Mouse (Mus musculus): Measurements from ENCODE around the gene Cotl1. TPM values are rescaled to one million over a fixed set of nuclear protein-coding genes. Genes with fewer than 3 reads are reported as not detected.
"Not testable (repeated sequence)": the region's sequence is repeated elsewhere in the genome, so short reads cannot be mapped to it uniquely, and the experiment has no call there.

Cotl1 gene
- polyA plus RNA-seq, 1 experiment, result 18.2 TPM

GRCm38 (mm10) chr8:119847232-119847922, 7.0 kb upstream of the Cotl1 start:
- Histone ChIP-seq H3K27ac (replicated peaks; ENCODE audit: low read depth, low read length) (no peak overlapping the region), H3K4me1 (ENCODE audit: control insufficient read depth, insufficient read depth, insufficient read length, low read length) (no peaks in the 10 kb centered on the region), H3K4me3 (ENCODE audit: insufficient read depth, low read depth, low read length) (no peak overlapping the region)

- H3K4me3 ChIP-seq (ENCODE audit: insufficient read depth, low read depth, low read length); H3K4me1 ChIP-seq (ENCODE audit: control insufficient read depth, insufficient read depth, insufficient read length, low read length); H3K27ac ChIP-seq (replicated peaks; ENCODE audit: low read depth, low read length): not testable (repeated sequence)
These were observed 5.4 kb upstream of the Cotl1 start for GRCm38 (mm10) chr8:119845741-119846140.

GRCm38 (mm10) chr8:119844577-119844976, 4.2 kb upstream of the Cotl1 start:
- no peaks in the 10 kb centered on the region for H3K4me1 ChIP-seq (ENCODE audit: control insufficient read depth, insufficient read depth, insufficient read length, low read length)
- H3K4me3 ChIP-seq (ENCODE audit: insufficient read depth, low read depth, low read length), result no peak overlapping the region
- H3K27ac ChIP-seq (replicated peaks; ENCODE audit: low read depth, low read length), result no peak overlapping the region

GRCm38 (mm10) chr8:119843444-119843843, 3.1 kb upstream of the Cotl1 start:
- no peak overlapping the region for H3K27ac ChIP-seq (replicated peaks; ENCODE audit: low read depth, low read length)
- H3K4me1 ChIP-seq (ENCODE audit: control insufficient read depth, insufficient read depth, insufficient read length, low read length), result no peaks in the 10 kb centered on the region
- H3K4me3 ChIP-seq (ENCODE audit: insufficient read depth, low read depth, low read length), result no peak overlapping the region

DNA sequence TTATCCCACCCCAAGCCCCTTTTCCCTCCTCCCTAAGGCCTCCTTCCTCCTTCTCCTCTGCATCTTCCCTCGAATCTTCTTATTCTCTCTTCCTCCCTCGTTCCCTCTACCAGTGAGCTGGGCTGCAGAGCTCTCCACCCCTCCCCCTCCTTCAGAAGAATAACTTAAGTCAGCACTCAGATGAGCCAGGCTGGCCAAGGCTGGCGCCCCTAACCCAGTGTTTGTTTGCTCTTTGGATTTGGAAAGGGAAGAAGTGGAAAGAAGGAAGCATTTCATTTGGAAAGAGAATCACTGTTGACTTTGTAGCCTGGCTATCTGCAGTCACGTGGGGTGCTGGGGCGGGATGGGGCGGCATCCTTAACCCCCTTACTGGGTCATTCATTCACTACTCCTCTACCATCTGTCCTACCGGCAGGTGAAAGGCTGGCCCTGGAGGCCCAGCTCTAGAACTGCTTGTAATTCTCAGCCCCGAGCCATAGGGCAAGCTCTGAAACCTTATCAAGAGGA, 614 bp upstream of the Cotl1 start:
- no peaks in the 10 kb centered on the region; the same call in 1 of the 2 replicates for H3K4me1 ChIP-seq (ENCODE audit: control insufficient read depth, insufficient read depth, insufficient read length, low read length)
- H3K27ac ChIP-seq (replicated peaks; ENCODE audit: low read depth, low read length), result peak overlapping the region; percentile 33; the same call in 1 of the 2 replicates

DNA sequence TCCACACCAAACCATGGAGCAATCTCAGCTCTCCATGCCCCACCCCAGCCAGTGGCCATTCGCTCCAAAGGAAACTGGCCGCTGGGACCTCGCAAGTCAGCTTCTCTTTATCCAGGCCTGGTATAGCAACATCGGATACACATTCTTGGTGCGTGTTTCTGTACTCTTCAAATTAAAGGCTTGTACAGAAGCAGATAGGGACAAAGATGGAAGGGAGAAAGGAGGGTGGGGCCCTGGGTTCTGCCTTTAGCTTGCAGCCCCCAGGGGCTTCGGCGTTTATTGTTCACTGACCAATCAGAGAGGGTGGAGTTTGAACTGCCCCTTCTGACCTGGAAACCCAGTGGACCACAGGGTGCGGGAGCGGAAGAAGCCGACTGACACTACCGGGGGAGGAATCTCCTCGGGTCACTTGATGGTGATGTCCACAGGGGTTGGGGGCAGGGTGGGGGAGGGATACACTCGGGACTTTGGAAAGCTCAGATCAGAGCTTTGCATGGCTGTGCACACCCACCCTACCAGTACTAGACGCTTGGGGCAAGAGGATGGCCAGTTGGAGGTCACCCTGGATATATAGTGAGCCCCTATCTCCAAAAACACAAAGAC, 824 bp downstream of the Cotl1 start:
- Histone ChIP-seq H3K4me1 (ENCODE audit: control insufficient read depth, insufficient read depth, insufficient read length, low read length) (no peaks in the 10 kb centered on the region; the same call in 1 of the 2 replicates), H3K27ac (replicated peaks; ENCODE audit: low read depth, low read length) (peak overlapping the region; percentile 23; the same call in 1 of the 2 replicates), H3K4me3 (ENCODE audit: insufficient read depth, low read depth, low read length) (peak overlapping the region; percentile 92)

More for the DNA sequence above, 614 bp upstream of the Cotl1 start:
- H3K4me3 ChIP-seq (ENCODE audit: insufficient read depth, low read depth, low read length), result peak overlapping the region; percentile 69

DNA sequence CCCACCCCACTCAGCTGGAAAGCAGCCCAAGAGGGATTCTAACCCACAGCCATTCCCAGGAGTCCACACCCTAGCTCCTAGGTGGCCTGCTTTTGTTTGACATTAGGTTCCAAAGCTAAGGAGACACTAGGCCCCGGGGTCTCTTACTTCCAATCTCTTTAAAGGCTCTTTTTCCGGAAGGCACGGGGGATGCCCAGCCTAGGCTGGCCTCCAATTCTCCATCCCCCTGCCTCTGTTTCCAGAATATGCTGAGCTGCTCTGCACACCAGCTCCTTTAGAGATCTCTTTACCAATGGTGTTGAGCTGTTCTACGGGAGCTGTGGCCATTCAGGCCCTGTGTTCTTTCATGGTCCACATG, 1.4 kb downstream of the Cotl1 start:
- Histone ChIP-seq H3K4me3 (ENCODE audit: insufficient read depth, low read depth, low read length) (peak overlapping the region; percentile 92), H3K27ac (replicated peaks; ENCODE audit: low read depth, low read length) (0 out of 2 replicates have a peak overlapping the region, but pooled peaks have one; percentile 5), H3K4me1 (ENCODE audit: control insufficient read depth, insufficient read depth, insufficient read length, low read length) (no peaks in the 10 kb centered on the region; the same call in 1 of the 2 replicates)

GRCm38 (mm10) chr8:119838100-119838982, 2.0 kb downstream of the Cotl1 start:
- Histone ChIP-seq H3K4me3 (ENCODE audit: insufficient read depth, low read depth, low read length) (peak overlapping the region; percentile 29), H3K27ac (replicated peaks; ENCODE audit: low read depth, low read length) (0 out of 2 replicates have a peak overlapping the region, but pooled peaks have one; percentile 9), H3K4me1 (ENCODE audit: control insufficient read depth, insufficient read depth, insufficient read length, low read length) (no peaks in the 10 kb centered on the region; the same call in 1 of the 2 replicates)

DNA sequence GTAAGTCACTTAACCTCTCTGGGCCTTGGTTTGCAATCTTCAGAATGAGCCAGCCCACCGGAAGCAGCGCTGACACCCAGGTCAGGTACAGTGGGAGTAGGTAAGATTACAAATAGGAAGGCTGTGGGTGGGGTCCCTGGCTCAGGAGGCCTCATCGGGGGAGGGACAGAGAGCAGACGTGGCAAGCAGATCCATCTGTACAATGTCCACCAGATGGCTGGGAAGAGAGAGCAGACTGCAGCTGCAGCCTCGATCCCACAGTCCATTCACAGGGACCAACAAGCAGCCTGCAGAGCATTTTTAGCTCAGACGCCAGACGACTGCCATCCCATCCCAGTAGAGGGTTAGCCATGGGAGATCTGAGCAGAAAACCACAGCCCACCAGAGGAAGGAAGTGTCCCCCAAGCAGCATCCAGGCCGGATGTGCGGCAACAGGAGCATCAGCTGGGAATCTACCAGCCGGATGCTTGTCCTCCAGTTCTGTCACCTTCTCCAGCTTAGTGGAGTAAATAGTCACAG, 2.7 kb downstream of the Cotl1 start:
- H3K4me1 ChIP-seq (ENCODE audit: control insufficient read depth, insufficient read depth, insufficient read length, low read length), result no peaks in the 10 kb centered on the region; the same call in 1 of the 2 replicates
- H3K4me3 ChIP-seq (ENCODE audit: insufficient read depth, low read depth, low read length), result peak overlapping the region; percentile 29
- H3K27ac ChIP-seq (replicated peaks; ENCODE audit: low read depth, low read length), result 0 out of 2 replicates have a peak overlapping the region, but pooled peaks have one; percentile 9

GRCm38 (mm10) chr8:119836831-119837230, 3.5 kb downstream of the Cotl1 start:
- Histone ChIP-seq H3K4me1 (ENCODE audit: control insufficient read depth, insufficient read depth, insufficient read length, low read length) (peaks cover 6% of the 10 kb centered on the region), H3K27ac (replicated peaks; ENCODE audit: low read depth, low read length) (no peak overlapping the region)

DNA sequence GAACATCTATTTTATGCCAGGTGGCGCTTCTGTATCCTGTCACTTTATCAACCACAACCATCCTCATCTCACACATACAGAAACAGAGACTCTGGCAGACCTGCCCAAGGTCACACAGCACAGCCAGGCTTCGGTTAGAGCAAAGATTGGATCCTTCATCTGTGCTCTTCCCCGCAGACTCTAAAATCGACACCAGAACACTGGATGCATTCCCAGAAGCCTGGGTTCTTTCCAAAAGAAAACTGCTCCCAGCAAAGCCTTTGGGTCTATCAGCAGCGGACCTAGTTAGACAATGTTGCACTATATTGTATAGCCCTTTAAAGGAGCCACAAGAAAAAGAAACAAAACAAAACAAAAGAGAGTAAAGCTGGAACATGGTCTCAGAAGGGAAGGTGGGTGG, 5.1 kb downstream of the Cotl1 start:
- Histone ChIP-seq H3K4me3 (ENCODE audit: insufficient read depth, low read depth, low read length) (no peak overlapping the region), H3K27ac (replicated peaks; ENCODE audit: low read depth, low read length) (no peak overlapping the region), H3K4me1 (ENCODE audit: control insufficient read depth, insufficient read depth, insufficient read length, low read length) (peaks cover 14% of the 10 kb centered on the region)

More at GRCm38 (mm10) chr8:119836831-119837230, 3.5 kb downstream of the Cotl1 start:
- H3K4me3 ChIP-seq (ENCODE audit: insufficient read depth, low read depth, low read length), result no peak overlapping the region

DNA sequence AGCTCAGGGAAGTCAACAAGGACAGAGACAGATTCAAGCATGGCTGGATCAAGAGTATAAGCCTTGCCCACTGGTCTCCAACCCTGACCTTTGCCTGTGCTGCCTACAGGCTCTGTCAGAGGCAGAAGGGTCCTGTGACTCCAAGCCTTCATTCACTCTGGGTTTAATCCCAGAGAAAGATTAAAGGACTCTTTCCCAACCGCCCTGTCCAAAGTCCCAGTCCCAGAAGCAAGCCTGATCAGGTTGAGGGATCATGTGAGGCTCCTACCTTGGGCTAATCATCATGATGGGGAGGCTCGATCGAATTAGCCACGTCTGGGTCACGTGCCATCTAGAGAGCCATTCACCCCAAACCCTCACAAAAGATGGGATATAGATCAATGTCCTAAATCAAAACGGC, 5.7 kb downstream of the Cotl1 start:
- no peak overlapping the region for H3K27ac ChIP-seq (replicated peaks; ENCODE audit: low read depth, low read length)
- H3K4me1 ChIP-seq (ENCODE audit: control insufficient read depth, insufficient read depth, insufficient read length, low read length), result peaks cover 14% of the 10 kb centered on the region
- no peak overlapping the region for H3K4me3 ChIP-seq (ENCODE audit: insufficient read depth, low read depth, low read length)

- Histone ChIP-seq H3K4me1 (ENCODE audit: control insufficient read depth, insufficient read depth, insufficient read length, low read length) (peaks cover 14% of the 10 kb centered on the region), H3K27ac (replicated peaks; ENCODE audit: low read depth, low read length) (no peak overlapping the region), H3K4me3 (ENCODE audit: insufficient read depth, low read depth, low read length) (no peak overlapping the region)
These were observed 7.4 kb downstream of the Cotl1 start for GRCm38 (mm10) chr8:119832931-119833330.

DNA sequence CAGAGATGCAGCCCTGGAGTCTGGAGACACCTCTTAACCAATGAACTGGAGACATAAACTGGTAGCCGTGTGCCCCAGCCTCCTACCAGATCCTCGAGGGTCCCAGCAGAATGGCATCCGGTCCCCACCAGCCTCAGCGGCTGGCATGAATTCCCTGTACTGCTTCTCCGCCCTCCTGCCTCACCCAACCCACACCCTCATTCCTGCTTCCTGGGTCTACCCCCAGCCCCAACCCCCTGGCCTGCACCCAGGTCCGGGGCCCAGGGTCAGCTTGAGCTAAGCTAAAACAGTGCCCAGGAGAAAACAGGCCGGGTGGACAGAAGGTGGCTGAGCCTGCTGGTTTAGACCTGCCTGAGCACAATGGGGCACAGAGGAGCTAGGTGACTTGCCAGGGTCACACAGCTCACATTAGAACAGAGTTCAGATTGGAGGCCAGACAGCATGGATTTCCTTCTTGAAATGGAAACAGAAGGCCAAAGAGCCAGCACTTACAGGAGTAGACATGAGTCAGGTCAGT, 8.2 kb downstream of the Cotl1 start:
- Histone ChIP-seq H3K27ac (replicated peaks; ENCODE audit: low read depth, low read length) (no peak overlapping the region), H3K4me3 (ENCODE audit: insufficient read depth, low read depth, low read length) (no peak overlapping the region), H3K4me1 (ENCODE audit: control insufficient read depth, insufficient read depth, insufficient read length, low read length) (peaks cover 14% of the 10 kb centered on the region)
